Mouse (Mus musculus): ENCODE results near the gene Klf1. TPM values are rescaled to one million over a fixed set of nuclear protein-coding genes. Genes with fewer than 3 reads are reported as not detected.

The Klf1 gene
- polyA plus RNA-seq, 1 experiment from 2014 or later: 494 TPM

DNA sequence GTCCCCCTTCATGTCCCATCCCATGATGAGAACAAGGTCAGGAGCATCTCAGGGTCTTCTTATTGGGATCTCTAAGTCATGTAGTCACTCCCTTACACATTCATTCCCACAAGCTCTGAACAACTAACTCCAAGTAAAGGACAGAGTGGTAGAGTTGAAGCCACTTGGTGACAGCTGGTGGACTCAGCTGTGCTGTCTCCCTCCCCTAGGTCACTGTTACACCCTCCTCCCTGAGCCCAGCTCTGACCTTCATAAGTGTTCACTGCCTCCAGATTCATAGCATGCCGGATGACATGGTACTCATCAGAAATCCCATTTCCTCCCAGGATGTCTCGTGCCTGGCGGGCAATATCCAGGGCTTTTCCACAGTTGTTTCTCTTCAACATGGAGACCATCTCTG is 13.4 kb upstream of the Klf1 start:
- ATAC-seq (ENCODE audit: low read depth): no peak
- WGBS (ENCODE audit: insufficient replicate concordance): 85% methylated on average over 3 of the region's 3 CpGs

DNA sequence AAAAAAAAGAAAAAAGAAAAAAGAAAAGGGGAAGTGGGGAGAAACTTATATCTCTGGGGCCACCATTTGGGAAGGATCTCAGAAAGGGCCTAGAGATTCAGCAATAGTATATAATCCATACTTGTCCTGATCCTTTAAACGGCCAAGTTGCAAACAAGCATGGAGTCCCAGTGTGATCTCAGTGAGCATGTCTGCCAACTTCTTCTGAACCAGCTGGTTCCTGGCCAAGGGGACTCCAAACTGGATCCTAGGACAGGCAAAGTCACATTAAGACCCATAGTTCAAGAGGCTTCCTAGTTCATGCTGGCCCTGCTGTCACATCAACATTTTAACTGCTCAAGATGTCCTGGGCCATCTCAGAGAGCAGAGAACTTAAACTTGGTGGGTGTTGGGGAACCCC is 12.6 kb upstream of the Klf1 start:
- 87% methylated on average over 1 of the region's 1 CpGs for WGBS (ENCODE audit: insufficient replicate concordance)
- Histone ChIP-seq H3K4me2 (no peak overlapping the region), H3K4me1 (replicated peaks) (peaks cover 39% of the 10 kb centered on the region), H3K27ac (peak overlapping the region; percentile 50), H3K27me3 (no peaks in the 10 kb centered on the region), H3K9me3 (replicated peaks) (no peaks in the 10 kb centered on the region), H3K4me3 (replicated peaks) (no peak overlapping the region), H3K36me3 (peaks cover 80% of the 10 kb centered on the region), H3K9ac (no peak overlapping the region)
- DNase-seq (no peak), ATAC-seq (ENCODE audit: low read depth) (no peak)

More for the DNA sequence above, 13.4 kb upstream of the Klf1 start:
- Histone ChIP-seq H3K4me2 (no peak overlapping the region), H3K9me3 (replicated peaks) (no peaks in the 10 kb centered on the region), H3K4me1 (replicated peaks) (peaks cover 34% of the 10 kb centered on the region), H3K9ac (no peak overlapping the region), H3K27ac (peak overlapping the region; percentile 44; the same call in 1 of the 2 replicates), H3K36me3 (peaks cover 84% of the 10 kb centered on the region), H3K27me3 (no peaks in the 10 kb centered on the region), H3K4me3 (replicated peaks) (no peak overlapping the region)
- no peak for DNase-seq

- H3K27me3 ChIP-seq: no peaks in the 10 kb centered on the region
- peak overlapping the region; percentile 84 for H3K27ac ChIP-seq
- ATAC-seq (ENCODE audit: low read depth) (peak; percentile 51; the same call in 1 of the 2 replicates), DNase-seq (no peak)
- peak overlapping the region; percentile 92 for H3K4me2 ChIP-seq
- peaks cover 40% of the 10 kb centered on the region for H3K36me3 ChIP-seq
- peak overlapping the region; percentile 77 for H3K4me3 ChIP-seq (replicated peaks)
- whole genome bisulfite sequencing (ENCODE audit: insufficient replicate concordance): 14% methylated on average over 31 of the region's 31 CpGs
- H3K9ac ChIP-seq: peak overlapping the region; percentile 82
- peaks cover 40% of the 10 kb centered on the region for H3K4me1 ChIP-seq (replicated peaks)
- no peaks in the 10 kb centered on the region for H3K9me3 ChIP-seq (replicated peaks)
Observed at GRCm38 (mm10) chr8:84892993-84893708, 8.6 kb upstream of the Klf1 start.

- ATAC-seq (ENCODE audit: low read depth) (peak; percentile 97), DNase-seq (peak; percentile 90)
- H3K9ac ChIP-seq: peak within 1 kb of the TSS; percentile 82
- no peaks in the 10 kb centered on the region for H3K27me3 ChIP-seq
- peak within 1 kb of the TSS; percentile 84 for H3K27ac ChIP-seq
- H3K4me3 ChIP-seq (replicated peaks): peak within 1 kb of the TSS; percentile 77
- peak within 1 kb of the TSS; percentile 92 for H3K4me2 ChIP-seq
- H3K36me3 ChIP-seq: peaks cover 34% of the 10 kb centered on the region
- 0% methylated on average over 11 of the region's 11 CpGs for WGBS (ENCODE audit: insufficient replicate concordance)
- H3K9me3 ChIP-seq (replicated peaks): no peaks in the 10 kb centered on the region
- H3K4me1 ChIP-seq (replicated peaks): peaks cover 41% of the 10 kb centered on the region
Observed at GRCm38 (mm10) chr8:84893709-84894134, 8.0 kb upstream of the Klf1 start, which contains the start of gene Gcdh. Gene Gcdh (minus strand): TSS chr8:84893921.

GRCm38 (mm10) chr8:84895963-84896362 is 5.8 kb upstream of the Klf1 start:
- no peak overlapping the region for H3K4me3 ChIP-seq (replicated peaks)
- H3K36me3 ChIP-seq: peaks cover 14% of the 10 kb centered on the region
- no peak overlapping the region for H3K27ac ChIP-seq
- peaks cover 64% of the 10 kb centered on the region for H3K4me1 ChIP-seq (replicated peaks)
- WGBS (ENCODE audit: insufficient replicate concordance): 81% methylated on average over 5 of the region's 5 CpGs
- ATAC-seq (ENCODE audit: low read depth): no peak
- no peaks in the 10 kb centered on the region for H3K9me3 ChIP-seq (replicated peaks)
- H3K9ac ChIP-seq: no peak overlapping the region
- H3K27me3 ChIP-seq: no peaks in the 10 kb centered on the region
- H3K4me2 ChIP-seq: no peak overlapping the region
- no peak for DNase-seq

DNA sequence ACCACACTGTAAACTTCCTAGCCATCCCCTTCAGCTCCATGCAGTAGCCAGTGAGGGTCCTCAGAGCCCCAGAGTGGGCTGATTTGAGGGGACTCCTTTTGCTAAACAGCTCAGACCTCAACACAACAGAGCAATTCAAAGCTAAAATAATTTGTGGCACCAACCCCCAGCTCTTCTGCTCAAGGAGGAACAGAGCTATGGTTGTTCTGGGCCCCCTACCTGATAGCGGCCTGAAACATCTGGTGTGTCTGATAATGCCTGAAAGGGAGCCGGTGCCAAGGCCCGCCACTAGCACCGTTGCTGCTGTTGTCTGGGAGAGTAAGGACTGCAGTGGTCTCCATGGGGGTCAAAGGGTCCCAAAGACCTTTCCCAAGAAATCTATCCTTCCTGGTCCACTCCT is 657 bp upstream of the Klf1 start:
- peak; percentile 81 for ATAC-seq (ENCODE audit: low read depth)
- WGBS (ENCODE audit: insufficient replicate concordance): 9% methylated on average over 4 of the region's 4 CpGs
- H3K4me1 ChIP-seq (replicated peaks): peaks cover 60% of the 10 kb centered on the region
- peaks cover 33% of the 10 kb centered on the region for H3K36me3 ChIP-seq
- H3K4me2 ChIP-seq: peak overlapping the region; percentile 98
- DNase-seq: peak; percentile 84
- H3K4me3 ChIP-seq (replicated peaks): peak overlapping the region; percentile 99
- peak overlapping the region; percentile 100 for H3K9ac ChIP-seq
- no peaks in the 10 kb centered on the region for H3K27me3 ChIP-seq
- H3K9me3 ChIP-seq (replicated peaks): no peaks in the 10 kb centered on the region
- peak overlapping the region; percentile 99 for H3K27ac ChIP-seq

DNA sequence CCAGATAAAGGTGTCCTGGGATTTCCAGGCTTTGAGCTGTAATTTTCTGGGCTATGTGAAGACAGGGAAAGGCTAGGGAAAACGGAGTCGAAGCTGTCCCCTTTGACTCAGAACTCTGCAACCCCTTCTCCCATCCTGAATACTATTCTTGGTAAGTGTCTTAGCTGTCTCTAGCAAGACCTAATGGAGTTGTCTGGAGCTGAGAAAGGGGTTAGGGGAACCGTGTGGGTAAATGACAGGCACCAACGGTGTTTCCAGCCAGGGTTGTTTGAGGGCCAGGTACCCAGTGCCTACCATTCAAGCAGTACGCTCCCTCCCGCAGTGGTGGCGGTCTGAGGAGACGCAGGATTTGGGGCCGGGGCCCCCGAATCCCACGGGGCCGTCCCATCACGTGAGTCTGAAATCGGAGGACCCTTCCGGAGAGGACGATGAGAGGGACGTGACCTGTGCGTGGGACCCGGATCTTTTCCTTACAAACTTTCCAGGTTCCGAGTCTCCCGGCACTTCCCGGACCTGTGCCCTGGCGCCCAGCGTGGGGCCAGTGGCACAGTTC is 715 bp downstream of the Klf1 start:
- Histone ChIP-seq H3K9ac (peak overlapping the region; percentile 100), H3K27me3 (no peaks in the 10 kb centered on the region), H3K9me3 (replicated peaks) (no peaks in the 10 kb centered on the region), H3K27ac (peak overlapping the region; percentile 99), H3K36me3 (peaks cover 46% of the 10 kb centered on the region), H3K4me2 (peak overlapping the region; percentile 98), H3K4me1 (replicated peaks) (peaks cover 69% of the 10 kb centered on the region), H3K4me3 (replicated peaks) (peak overlapping the region; percentile 99)
- WGBS (ENCODE audit: insufficient replicate concordance): under 1% methylated on average over 24 of the region's 24 CpGs
- ATAC-seq (ENCODE audit: low read depth): no peak; the same call in 1 of the 2 replicates
- peak; percentile 11 for DNase-seq

DNA sequence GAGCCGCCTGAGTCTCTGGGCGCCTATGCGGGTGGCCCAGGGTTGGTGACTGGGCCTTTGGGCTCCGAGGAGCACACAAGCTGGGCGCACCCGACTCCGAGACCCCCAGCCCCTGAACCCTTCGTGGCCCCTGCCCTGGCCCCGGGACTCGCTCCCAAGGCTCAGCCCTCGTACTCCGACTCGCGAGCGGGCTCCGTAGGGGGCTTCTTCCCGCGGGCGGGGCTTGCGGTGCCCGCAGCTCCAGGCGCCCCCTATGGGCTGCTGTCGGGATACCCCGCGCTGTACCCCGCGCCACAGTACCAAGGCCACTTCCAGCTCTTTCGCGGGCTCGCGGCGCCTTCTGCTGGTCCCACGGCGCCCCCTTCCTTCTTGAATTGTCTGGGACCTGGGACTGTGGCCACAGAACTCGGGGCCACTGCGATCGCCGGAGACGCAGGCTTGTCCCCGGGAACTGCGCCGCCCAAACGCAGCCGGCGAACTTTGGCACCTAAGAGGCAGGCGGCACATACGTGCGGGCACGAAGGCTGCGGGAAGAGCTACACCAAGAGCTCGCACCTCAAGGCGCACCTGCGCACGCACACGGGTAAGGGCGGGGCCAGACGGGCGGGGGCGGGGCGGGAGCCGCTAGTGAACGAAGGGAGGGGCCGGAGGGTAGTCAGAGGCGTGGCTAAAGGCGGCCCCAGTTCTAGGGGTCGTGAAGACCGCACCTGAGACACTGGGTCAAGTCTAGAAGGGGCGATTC is 1.4 kb downstream of the Klf1 start:
- Histone ChIP-seq H3K27ac (peak overlapping the region; percentile 99), H3K4me1 (replicated peaks) (peaks cover 68% of the 10 kb centered on the region), H3K9ac (peak overlapping the region; percentile 100), H3K27me3 (no peaks in the 10 kb centered on the region), H3K9me3 (replicated peaks) (no peaks in the 10 kb centered on the region), H3K4me3 (replicated peaks) (peak overlapping the region; percentile 99), H3K4me2 (peak overlapping the region; percentile 98), H3K36me3 (peaks cover 49% of the 10 kb centered on the region)
- ATAC-seq (ENCODE audit: low read depth) (peak; percentile 72), DNase-seq (peak; percentile 90)
- under 1% methylated on average over 68 of the region's 68 CpGs for WGBS (ENCODE audit: insufficient replicate concordance)

DNA sequence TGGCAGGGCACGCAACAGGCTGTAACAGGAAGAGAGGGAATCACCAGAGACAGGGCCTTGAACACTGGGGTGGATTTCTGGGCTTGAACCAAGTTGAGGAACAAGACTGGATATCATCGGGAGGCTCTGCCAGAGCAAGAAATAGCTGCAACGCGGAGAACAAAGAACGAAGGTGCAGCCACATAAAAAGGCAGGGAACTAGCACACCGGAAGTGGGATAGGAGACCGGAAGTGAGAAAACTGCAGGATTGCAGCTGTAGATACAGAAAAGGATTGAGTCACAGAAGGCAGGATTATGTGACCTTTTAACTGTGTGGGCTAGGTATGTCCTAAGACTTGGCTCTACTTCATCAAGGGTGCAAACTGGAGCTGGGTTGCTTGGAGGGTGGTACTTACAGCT is 2.6 kb downstream of the Klf1 start:
- WGBS (ENCODE audit: insufficient replicate concordance): 81% methylated on average over 7 of the region's 7 CpGs
- peak overlapping the region; percentile 99 for H3K4me3 ChIP-seq (replicated peaks)
- peaks cover 49% of the 10 kb centered on the region for H3K36me3 ChIP-seq
- H3K9ac ChIP-seq: peak overlapping the region; percentile 100
- no peaks in the 10 kb centered on the region for H3K9me3 ChIP-seq (replicated peaks)
- no peak for ATAC-seq (ENCODE audit: low read depth)
- DNase-seq: no peak
- H3K27me3 ChIP-seq: no peaks in the 10 kb centered on the region
- H3K4me1 ChIP-seq (replicated peaks): peaks cover 70% of the 10 kb centered on the region
- peak overlapping the region; percentile 98 for H3K4me2 ChIP-seq
- peak overlapping the region; percentile 99 for H3K27ac ChIP-seq

GRCm38 (mm10) chr8:84907037-84907436 is 5.3 kb downstream of the Klf1 start:
- peaks cover 58% of the 10 kb centered on the region for H3K36me3 ChIP-seq
- 80% methylated on average over 9 of the region's 9 CpGs for WGBS (ENCODE audit: insufficient replicate concordance)
- H3K4me1 ChIP-seq (replicated peaks): peaks cover 66% of the 10 kb centered on the region
- H3K9ac ChIP-seq: no peak overlapping the region
- H3K9me3 ChIP-seq (replicated peaks): no peaks in the 10 kb centered on the region
- H3K27ac ChIP-seq: peak overlapping the region; percentile 84
- H3K27me3 ChIP-seq: peaks cover 18% of the 10 kb centered on the region
- ATAC-seq (ENCODE audit: low read depth): no peak
- peak; percentile 19 for DNase-seq
- no peak overlapping the region for H3K4me3 ChIP-seq (replicated peaks)
- H3K4me2 ChIP-seq: no peak overlapping the region

- ATAC-seq (ENCODE audit: low read depth) (no peak), DNase-seq (no peak)
- no peak overlapping the region for H3K9ac ChIP-seq
- peaks cover 23% of the 10 kb centered on the region for H3K27me3 ChIP-seq
- no peak overlapping the region for H3K4me3 ChIP-seq (replicated peaks)
- peak overlapping the region; percentile 94 for H3K4me2 ChIP-seq
- peak overlapping the region; percentile 84 for H3K27ac ChIP-seq
- H3K36me3 ChIP-seq: peaks cover 57% of the 10 kb centered on the region
- H3K4me1 ChIP-seq (replicated peaks): peaks cover 70% of the 10 kb centered on the region
- no peaks in the 10 kb centered on the region for H3K9me3 ChIP-seq (replicated peaks)
- WGBS (ENCODE audit: insufficient replicate concordance): 60% methylated on average over 8 of the region's 8 CpGs
Observed at GRCm38 (mm10) chr8:84907493-84907892, 5.8 kb downstream of the Klf1 start.

All from liver, embryonic 13.5 days (tissue).